Mouse (Mus musculus): ENCODE data around the gene Nxph3. TPM values are rescaled to one million over a fixed set of nuclear protein-coding genes. Genes with fewer than 3 reads are reported as not detected.

Nxph3 gene
- polyA plus RNA-seq (2014; fragmentation: Nextera tagmentation; extraction: Ambion mirVana) = 0.86 and 1.1 TPM in 2 replicates

DNA sequence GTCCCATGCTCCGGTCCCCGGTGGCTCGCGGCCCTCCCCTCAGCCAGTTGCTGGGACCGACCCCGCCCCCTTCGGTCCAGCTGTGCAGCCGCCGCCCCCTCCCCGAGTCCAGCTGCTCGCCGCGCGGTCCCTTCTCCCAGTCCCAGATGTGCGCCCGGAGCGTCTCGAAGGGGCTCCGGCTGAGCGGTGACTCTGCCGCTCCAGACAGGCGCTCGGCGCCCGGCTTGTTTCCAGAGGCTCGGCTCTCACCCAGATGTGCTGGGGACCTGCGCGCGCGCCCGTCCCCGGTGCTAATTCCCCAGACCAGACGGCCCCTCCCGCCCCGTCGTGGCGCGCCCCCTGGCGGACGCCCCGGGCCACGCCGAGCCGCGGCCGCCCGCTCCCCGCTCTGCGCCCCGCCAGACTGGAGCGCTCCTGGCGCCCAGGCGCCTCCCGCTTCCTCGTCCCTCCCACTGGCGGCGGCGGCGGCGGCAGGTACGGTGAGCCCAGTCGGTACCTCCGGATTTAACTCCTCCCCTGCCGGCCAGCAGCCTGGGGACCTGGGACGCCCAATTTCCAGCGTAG, at the start of gene Nxph3:
TSS of gene Nxph3 (minus strand) at position 273 of the 564 bp plus-strand sequence.
- Histone ChIP-seq H3K9me3 (ENCODE audit: control insufficient read depth, low read depth, low read length) (no peaks in the 10 kb centered on the region), H3K4me3 (ENCODE audit: low read depth, low read length) (peak within 1 kb of the TSS; percentile 55), H3K4me2 (replicated peaks; ENCODE audit: low read depth, low read length) (peak within 1 kb of the TSS; percentile 95), H3K36me3 (ENCODE audit: control insufficient read depth, insufficient read depth, low read length) (no peaks in the 10 kb centered on the region), H3K4me1 (ENCODE audit: control insufficient read depth, insufficient read depth, low read length) (peaks cover 9% of the 10 kb centered on the region; the same call in 1 of the 2 replicates), H3K27me3 (ENCODE audit: control insufficient read depth, insufficient read depth, low read length) (peaks cover 17% of the 10 kb centered on the region; the same call in 1 of the 2 replicates), H3K27ac (ENCODE audit: low read length) (peak within 1 kb of the TSS; percentile 52; the same call in 1 of the 2 replicates), H3K9ac (replicated peaks; ENCODE audit: low read depth, low read length) (peak within 1 kb of the TSS; percentile 30; the same call in 1 of the 2 replicates)
- ATAC-seq (ENCODE audit: insufficient number of reproducible peaks, insufficient read depth, low FRiP score, low read depth) = peak; percentile 47
- 2% methylated on average over 65 of the region's 66 CpGs for WGBS

DNA sequence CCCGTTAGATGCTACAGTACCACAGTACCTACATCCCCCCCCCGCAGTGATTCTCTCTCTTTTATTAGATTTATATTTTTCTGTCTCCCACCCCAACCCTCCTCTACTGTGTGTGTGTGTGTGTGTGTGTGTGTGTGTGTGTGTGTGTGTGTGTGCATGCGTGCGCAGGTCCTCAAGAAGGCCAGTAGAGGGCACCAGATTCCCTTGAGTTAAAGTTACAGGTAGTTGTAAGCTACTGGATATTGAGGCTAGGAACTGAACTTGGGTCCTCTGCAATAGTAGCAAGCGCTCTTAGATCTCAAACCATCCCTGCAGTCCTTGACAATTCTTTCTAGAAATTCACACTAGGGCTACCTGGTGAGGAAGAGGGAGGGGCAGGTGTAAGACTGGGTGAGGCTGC, 49.5 kb upstream of the Nxph3 start:
- Histone ChIP-seq H3K9ac (replicated peaks; ENCODE audit: low read depth, low read length) (no peak overlapping the region), H3K27me3 (ENCODE audit: control insufficient read depth, insufficient read depth, low read length) (no peaks in the 10 kb centered on the region), H3K27ac (ENCODE audit: low read length) (no peak overlapping the region), H3K4me3 (ENCODE audit: low read depth, low read length) (no peak overlapping the region), H3K9me3 (ENCODE audit: control insufficient read depth, low read depth, low read length) (no peaks in the 10 kb centered on the region), H3K4me2 (replicated peaks; ENCODE audit: low read depth, low read length) (no peak overlapping the region), H3K4me1 (ENCODE audit: control insufficient read depth, insufficient read depth, low read length) (peaks cover 18% of the 10 kb centered on the region), H3K36me3 (ENCODE audit: control insufficient read depth, insufficient read depth, low read length) (no peaks in the 10 kb centered on the region)
- 96% methylated on average over 5 of the region's 5 CpGs for WGBS
- ATAC-seq (ENCODE audit: insufficient number of reproducible peaks, insufficient read depth, low FRiP score, low read depth) = no peak

DNA sequence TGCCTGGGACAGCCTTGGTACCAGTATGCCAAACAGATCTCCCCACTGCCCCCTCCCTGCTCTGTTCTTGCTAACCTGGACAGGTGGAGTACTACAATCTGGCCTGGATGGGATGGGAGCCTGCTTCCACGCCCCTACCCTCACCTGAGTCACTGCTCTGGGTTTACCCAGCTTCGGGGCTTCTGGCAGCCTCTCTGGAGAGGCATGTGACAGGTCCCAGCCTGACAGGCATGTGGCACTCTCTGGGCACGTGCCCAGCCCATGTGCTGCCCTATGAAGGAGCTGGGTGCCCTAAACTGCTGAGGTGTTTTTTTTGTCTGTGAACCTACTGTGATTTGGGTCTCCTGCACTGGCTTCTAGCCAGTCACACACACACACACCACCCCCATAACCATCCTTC, 46.4 kb upstream of the Nxph3 start:
- 0 out of 2 replicates have a peak, but pooled peaks cover 5% of the 10 kb centered on the region for H3K4me1 ChIP-seq (ENCODE audit: control insufficient read depth, insufficient read depth, low read length)
- H3K4me3 ChIP-seq (ENCODE audit: low read depth, low read length) = no peak overlapping the region
- no peak for ATAC-seq (ENCODE audit: insufficient number of reproducible peaks, insufficient read depth, low FRiP score, low read depth)
- no peak overlapping the region for H3K27ac ChIP-seq (ENCODE audit: low read length)
- H3K36me3 ChIP-seq (ENCODE audit: control insufficient read depth, insufficient read depth, low read length) = no peaks in the 10 kb centered on the region
- WGBS = 57% methylated on average over 3 of the region's 3 CpGs
- H3K27me3 ChIP-seq (ENCODE audit: control insufficient read depth, insufficient read depth, low read length) = no peaks in the 10 kb centered on the region
- H3K9me3 ChIP-seq (ENCODE audit: control insufficient read depth, low read depth, low read length) = no peaks in the 10 kb centered on the region
- no peak overlapping the region for H3K9ac ChIP-seq (replicated peaks; ENCODE audit: low read depth, low read length)
- H3K4me2 ChIP-seq (replicated peaks; ENCODE audit: low read depth, low read length) = no peak overlapping the region

DNA sequence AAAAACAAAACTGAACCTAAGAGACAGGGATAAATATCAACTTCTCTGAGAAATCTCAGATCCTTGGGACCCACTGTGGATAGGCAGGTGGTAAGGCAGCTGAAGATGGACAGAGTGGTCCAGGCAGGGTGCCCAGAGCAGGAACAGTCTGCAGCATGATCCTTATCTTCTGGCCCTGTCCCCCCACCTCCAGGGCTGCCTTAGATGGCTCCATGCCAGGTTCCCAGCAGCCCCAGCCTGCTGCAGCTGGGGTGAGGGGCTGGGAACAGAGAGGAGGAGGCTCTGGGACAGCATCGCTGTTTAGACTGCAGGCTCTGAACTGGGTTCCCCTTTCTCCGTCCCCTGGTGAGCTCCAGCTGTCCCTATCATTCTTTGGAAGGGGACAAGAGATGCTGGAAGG, 45.4 kb upstream of the Nxph3 start:
- Histone ChIP-seq H3K36me3 (ENCODE audit: control insufficient read depth, insufficient read depth, low read length) (no peaks in the 10 kb centered on the region), H3K9ac (replicated peaks; ENCODE audit: low read depth, low read length) (no peak overlapping the region), H3K4me1 (ENCODE audit: control insufficient read depth, insufficient read depth, low read length) (0 out of 2 replicates have a peak, but pooled peaks cover 5% of the 10 kb centered on the region), H3K27ac (ENCODE audit: low read length) (no peak overlapping the region), H3K27me3 (ENCODE audit: control insufficient read depth, insufficient read depth, low read length) (no peaks in the 10 kb centered on the region), H3K4me3 (ENCODE audit: low read depth, low read length) (no peak overlapping the region), H3K4me2 (replicated peaks; ENCODE audit: low read depth, low read length) (no peak overlapping the region), H3K9me3 (ENCODE audit: control insufficient read depth, low read depth, low read length) (no peaks in the 10 kb centered on the region)
- WGBS = 49% methylated on average over 2 of the region's 2 CpGs
- peak; percentile 64; the same call in 1 of the 2 replicates for ATAC-seq (ENCODE audit: insufficient number of reproducible peaks, insufficient read depth, low FRiP score, low read depth)

DNA sequence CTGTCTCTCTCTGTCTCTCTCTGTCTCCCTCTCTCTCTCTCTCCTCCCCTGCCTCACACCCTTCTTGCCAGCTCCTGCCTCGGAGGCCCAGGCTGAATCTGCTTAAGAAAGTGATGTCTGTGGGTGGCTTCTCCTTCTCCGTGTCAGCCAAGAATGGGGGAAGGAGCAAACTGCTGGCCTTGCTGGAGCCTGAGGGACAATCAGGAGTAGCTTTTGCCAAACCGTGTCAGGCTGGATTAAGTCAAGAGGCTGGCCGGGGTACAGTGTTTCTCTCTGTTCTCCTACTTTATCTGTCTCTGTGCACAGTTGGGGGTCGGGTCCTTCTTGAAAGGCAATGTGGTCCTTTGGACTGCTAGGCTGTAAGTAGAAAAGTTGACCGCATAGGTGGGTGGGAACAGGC, 43.3 kb upstream of the Nxph3 start:
- Histone ChIP-seq H3K36me3 (ENCODE audit: control insufficient read depth, insufficient read depth, low read length) (no peaks in the 10 kb centered on the region), H3K9ac (replicated peaks; ENCODE audit: low read depth, low read length) (no peak overlapping the region), H3K9me3 (ENCODE audit: control insufficient read depth, low read depth, low read length) (no peaks in the 10 kb centered on the region), H3K27me3 (ENCODE audit: control insufficient read depth, insufficient read depth, low read length) (no peaks in the 10 kb centered on the region), H3K27ac (ENCODE audit: low read length) (no peak overlapping the region), H3K4me3 (ENCODE audit: low read depth, low read length) (no peak overlapping the region), H3K4me2 (replicated peaks; ENCODE audit: low read depth, low read length) (no peak overlapping the region), H3K4me1 (ENCODE audit: control insufficient read depth, insufficient read depth, low read length) (0 out of 2 replicates have a peak, but pooled peaks cover 5% of the 10 kb centered on the region)
- WGBS = 43% methylated on average over 6 of the region's 6 CpGs
- ATAC-seq (ENCODE audit: insufficient number of reproducible peaks, insufficient read depth, low FRiP score, low read depth) = no peak

DNA sequence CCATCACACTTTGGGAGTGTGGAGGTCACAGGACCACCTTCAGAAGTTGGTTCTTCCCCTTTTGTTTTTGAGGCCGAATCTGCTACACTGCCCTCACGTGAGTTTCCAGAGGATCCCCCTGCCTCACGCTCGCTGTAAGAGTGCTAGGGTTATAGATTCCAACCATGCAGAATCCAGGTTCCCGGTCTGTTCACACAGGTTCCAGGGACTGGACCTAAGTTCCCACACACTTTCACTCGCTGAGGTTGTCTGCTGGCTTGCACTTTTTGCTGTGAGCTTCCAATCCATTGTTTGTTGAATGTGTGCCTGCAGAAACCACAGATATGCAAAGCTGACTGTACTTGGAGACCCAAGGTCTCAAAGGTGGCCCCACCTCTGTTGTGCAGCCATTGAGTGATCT, 42.7 kb upstream of the Nxph3 start:
- H3K4me1 ChIP-seq (ENCODE audit: control insufficient read depth, insufficient read depth, low read length) = 0 out of 2 replicates have a peak, but pooled peaks cover 5% of the 10 kb centered on the region
- ATAC-seq (ENCODE audit: insufficient number of reproducible peaks, insufficient read depth, low FRiP score, low read depth) = no peak
- no peak overlapping the region for H3K27ac ChIP-seq (ENCODE audit: low read length)
- no peak overlapping the region for H3K4me3 ChIP-seq (ENCODE audit: low read depth, low read length)
- H3K9me3 ChIP-seq (ENCODE audit: control insufficient read depth, low read depth, low read length) = no peaks in the 10 kb centered on the region
- no peak overlapping the region for H3K9ac ChIP-seq (replicated peaks; ENCODE audit: low read depth, low read length)
- H3K36me3 ChIP-seq (ENCODE audit: control insufficient read depth, insufficient read depth, low read length) = no peaks in the 10 kb centered on the region
- no peak overlapping the region for H3K4me2 ChIP-seq (replicated peaks; ENCODE audit: low read depth, low read length)
- 86% methylated on average over 6 of the region's 6 CpGs for WGBS
- H3K27me3 ChIP-seq (ENCODE audit: control insufficient read depth, insufficient read depth, low read length) = no peaks in the 10 kb centered on the region

DNA sequence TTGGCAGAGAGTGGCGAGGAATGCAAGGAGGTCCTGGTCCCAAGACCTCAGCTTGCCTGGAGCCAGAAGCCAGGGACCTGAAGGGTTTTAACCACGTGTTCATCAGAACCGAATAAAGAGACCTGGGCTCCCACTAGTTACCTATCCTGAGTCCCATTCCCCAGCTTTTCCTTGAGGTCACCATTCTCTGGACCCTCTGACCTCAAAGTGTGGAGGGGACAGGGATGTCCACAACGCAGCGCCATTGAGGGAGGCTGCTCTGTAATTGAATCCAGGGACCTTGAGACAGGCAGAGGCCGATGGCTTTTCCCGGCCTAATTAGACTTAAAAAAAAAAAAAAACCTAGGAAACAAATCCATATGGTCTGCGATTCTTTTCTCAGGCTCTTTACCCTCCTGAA, 40.9 kb upstream of the Nxph3 start:
- Histone ChIP-seq H3K9me3 (ENCODE audit: control insufficient read depth, low read depth, low read length) (no peaks in the 10 kb centered on the region), H3K9ac (replicated peaks; ENCODE audit: low read depth, low read length) (no peak overlapping the region), H3K27me3 (ENCODE audit: control insufficient read depth, insufficient read depth, low read length) (no peaks in the 10 kb centered on the region), H3K4me3 (ENCODE audit: low read depth, low read length) (no peak overlapping the region), H3K36me3 (ENCODE audit: control insufficient read depth, insufficient read depth, low read length) (no peaks in the 10 kb centered on the region), H3K27ac (ENCODE audit: low read length) (no peak overlapping the region), H3K4me1 (ENCODE audit: control insufficient read depth, insufficient read depth, low read length) (no peaks in the 10 kb centered on the region), H3K4me2 (replicated peaks; ENCODE audit: low read depth, low read length) (no peak overlapping the region)
- no peak for ATAC-seq (ENCODE audit: insufficient number of reproducible peaks, insufficient read depth, low FRiP score, low read depth)
- 54% methylated on average over 8 of the region's 8 CpGs for WGBS

DNA sequence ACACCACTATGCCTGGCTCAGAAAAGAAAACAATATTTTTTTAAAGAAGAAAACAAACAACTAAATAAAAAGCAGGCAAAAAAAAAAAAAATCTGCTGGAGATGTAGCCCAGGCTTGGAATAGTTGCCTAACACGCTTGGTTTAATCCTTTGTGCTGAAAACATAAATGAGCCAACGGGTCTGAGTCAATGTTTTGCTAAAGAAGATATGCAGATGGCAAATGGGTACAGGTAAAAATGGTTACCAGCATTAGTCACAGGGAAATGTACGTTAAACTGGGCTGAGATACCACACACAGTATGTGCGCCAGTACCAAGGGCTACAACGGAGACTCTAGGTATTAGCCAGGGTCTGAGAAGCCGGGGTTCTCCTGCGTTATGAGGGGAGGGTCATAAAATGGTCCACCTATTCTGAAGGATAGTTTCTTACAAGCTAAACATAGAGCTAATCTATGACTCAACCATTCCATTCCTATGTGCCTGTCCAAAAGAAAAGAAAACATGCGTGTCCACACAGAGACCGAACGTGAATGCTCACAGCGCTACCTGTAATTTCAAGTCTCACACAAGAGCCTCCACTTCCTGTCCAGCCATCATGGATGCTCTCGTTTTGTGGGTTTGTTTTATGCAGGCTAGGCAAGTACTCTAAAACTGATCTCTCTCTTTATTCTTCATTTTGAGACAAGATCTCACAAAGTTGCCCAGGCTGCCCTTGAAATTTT, 36.1 kb upstream of the Nxph3 start:
- Histone ChIP-seq H3K9me3 (ENCODE audit: control insufficient read depth, low read depth, low read length) (no peaks in the 10 kb centered on the region), H3K9ac (replicated peaks; ENCODE audit: low read depth, low read length) (no peak overlapping the region), H3K36me3 (ENCODE audit: control insufficient read depth, insufficient read depth, low read length) (no peaks in the 10 kb centered on the region), H3K4me1 (ENCODE audit: control insufficient read depth, insufficient read depth, low read length) (no peaks in the 10 kb centered on the region), H3K4me3 (ENCODE audit: low read depth, low read length) (no peak overlapping the region), H3K27ac (ENCODE audit: low read length) (no peak overlapping the region), H3K27me3 (ENCODE audit: control insufficient read depth, insufficient read depth, low read length) (no peaks in the 10 kb centered on the region), H3K4me2 (replicated peaks; ENCODE audit: low read depth, low read length) (no peak overlapping the region)
- ATAC-seq (ENCODE audit: insufficient number of reproducible peaks, insufficient read depth, low FRiP score, low read depth) = no peak
- WGBS = 84% methylated on average over 12 of the region's 12 CpGs
